ENCODE assay signal across 16 mouse cellular contexts in the genomic region with DNA sequence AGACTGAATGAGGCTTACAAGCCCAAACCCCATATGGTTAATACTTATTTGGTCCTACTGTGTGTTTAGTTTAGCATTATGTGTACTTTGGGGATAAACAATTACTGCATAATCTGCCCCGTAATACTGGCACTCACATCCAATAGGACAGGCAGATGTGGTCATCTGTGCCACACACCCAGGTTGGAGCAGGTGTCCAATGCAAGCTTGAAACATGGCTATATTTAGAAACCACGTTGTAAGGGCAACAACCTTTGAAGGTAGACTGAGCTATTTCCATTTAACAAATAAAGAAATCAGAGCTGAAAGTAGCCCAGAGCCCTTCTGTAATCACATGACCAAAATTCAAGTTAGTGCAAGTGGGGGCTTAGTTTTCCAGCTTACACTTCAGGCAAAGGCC.
DNase-seq lines count a peak whose midpoint lies in the region; ATAC-seq and TF ChIP-seq lines count a peak whose summit lies in the region.
"Had no signal": no experiment of that assay in that cellular context is flagged by ENCODE, and none has a peak within 500 bp of the region (broad histone marks: within the 10 kb centered on the region; RNA-seq: fewer than 3 reads in every experiment).

No protein-coding gene starts in this region.

- no peak for DNase-seq in heart, postnatal 36 days
- no peak for DNase-seq in heart, postnatal 0 days (ENCODE audit: low spot score)
- DNase-seq in heart, adult 2 months, result no peak
- DNase-seq in liver, postnatal 0 days, result no peak
- DNase-seq in liver, result no peak
- no peak for DNase-seq in yolk sac, embryonic 10.5 days (ENCODE audit: low spot score)
- DNase-seq: cerebellum, adult 18-20 months; gastrocnemius, postnatal 25 days had no signal

- WGBS in heart, embryonic 13.5 days, result 56% methylated on average over 2 of the region's 2 CpGs
- WGBS in heart, postnatal 0 days, result 54% methylated on average over 2 of the region's 2 CpGs
- WGBS in heart, adult 2 months, result 54% methylated on average over 2 of the region's 2 CpGs
- 52% methylated on average over 2 of the region's 2 CpGs for WGBS in liver, postnatal 0 days (ENCODE audit: insufficient replicate concordance)

- intact Hi-C loops in heart, postnatal 36 days (cut with DNase I), result no loop called here
- intact Hi-C loops in heart, adult 2 months (cut with DNase I), result no loop called here

- no peak for TF ChIP-seq EP300 in heart, postnatal 0 days (IDR thresholded peaks at IDR 0.05; ENCODE audit: low read depth)
- TF ChIP-seq EP300 in heart, adult 2 months (IDR thresholded peaks at IDR 0.05; ENCODE audit: insufficient read depth, low read depth, low read length), result no peak
- TF ChIP-seq EP300 in liver, postnatal 0 days (IDR thresholded peaks at IDR 0.05; ENCODE audit: low read depth), result no peak

- no peak for TF ChIP-seq POLR2A in heart, adult 2 months (IDR thresholded peaks at IDR 0.05; ENCODE audit: insufficient read depth, low read depth, low read length)

- ATAC-seq in heart, embryonic 13.5 days (ENCODE audit: extremely low read depth, insufficient number of reproducible peaks, low FRiP score, low TSS enrichment), result no peak
- no peak for ATAC-seq in heart, postnatal 0 days (ENCODE audit: insufficient read depth, low read depth)
- ATAC-seq in liver, postnatal 0 days, result peak; percentile 83
- ATAC-seq: forebrain, embryonic 16.5 days; hindbrain, embryonic 16.5 days; inflammation-experienced regulatory T-cells, adult 6 months; intestine, postnatal 0 days had no signal

- no peaks in the 10 kb centered on the region for H3K27me3 ChIP-seq in heart, embryonic 13.5 days (replicated peaks)
- H3K27me3 ChIP-seq in heart, postnatal 0 days (ENCODE audit: control insufficient read depth, insufficient read depth, low read length), result no peaks in the 10 kb centered on the region
- H3K27me3 ChIP-seq in heart, adult 2 months (ENCODE audit: control insufficient read depth, insufficient read depth, low read length), result no peaks in the 10 kb centered on the region
- no peaks in the 10 kb centered on the region for H3K27me3 ChIP-seq in liver, postnatal 0 days (ENCODE audit: insufficient read depth, low read length)
- H3K27me3 ChIP-seq: embryonic facial prominence, embryonic 13.5 days; forebrain, embryonic 12.5 days; hindbrain, embryonic 12.5 days had no signal

- no peaks in the 10 kb centered on the region for H3K79me2 ChIP-seq in heart, adult 2 months (replicated peaks; ENCODE audit: control insufficient read depth, insufficient read depth, low read length)

- TF ChIP-seq CTCF in heart, postnatal 0 days (IDR thresholded peaks at IDR 0.05; ENCODE audit: low read depth), result no peak
- TF ChIP-seq CTCF in heart, adult 2 months (IDR thresholded peaks at IDR 0.05), result no peak
- no peak for TF ChIP-seq CTCF in liver, postnatal 0 days (IDR thresholded peaks at IDR 0.05; ENCODE audit: low read depth)

- H3K4me3 ChIP-seq in heart, embryonic 13.5 days, result no peak overlapping the region
- no peak overlapping the region for H3K4me3 ChIP-seq in heart, postnatal 0 days (ENCODE audit: low read depth, low read length)
- H3K4me3 ChIP-seq in heart, adult 2 months, result no peak overlapping the region
- H3K4me3 ChIP-seq in liver, postnatal 0 days (ENCODE audit: low read depth, low read length), result no peak overlapping the region
- H3K4me3 ChIP-seq: embryonic facial prominence, embryonic 13.5 days; forebrain, embryonic 12.5 days; hindbrain, embryonic 12.5 days had no signal

- no peak overlapping the region for H3K9ac ChIP-seq in heart, embryonic 13.5 days
- H3K9ac ChIP-seq in heart, postnatal 0 days (replicated peaks; ENCODE audit: low read depth, low read length), result no peak overlapping the region
- no peak overlapping the region for H3K9ac ChIP-seq in heart, adult 2 months (ENCODE audit: low read depth, low read length)
- no peak overlapping the region for H3K9ac ChIP-seq in liver, postnatal 0 days (replicated peaks)
- H3K9ac ChIP-seq: embryonic facial prominence, embryonic 13.5 days; hindbrain, embryonic 12.5 days had no signal

- no peak overlapping the region for H3K4me2 ChIP-seq in heart, embryonic 13.5 days
- no peak overlapping the region for H3K4me2 ChIP-seq in heart, postnatal 0 days (ENCODE audit: low read depth, low read length)
- no peak overlapping the region for H3K4me2 ChIP-seq in liver, postnatal 0 days (ENCODE audit: low read depth, low read length)
- H3K4me2 ChIP-seq: embryonic facial prominence, embryonic 13.5 days; forebrain, embryonic 12.5 days; hindbrain, embryonic 12.5 days had no signal

- peak overlapping the region; percentile 65 for H3K27ac ChIP-seq in heart, embryonic 13.5 days (replicated peaks)
- peak overlapping the region; percentile 80 for H3K27ac ChIP-seq in heart, postnatal 0 days (ENCODE audit: low read depth)
- H3K27ac ChIP-seq in heart, adult 2 months, result no peak overlapping the region
- H3K27ac ChIP-seq in liver, postnatal 0 days (ENCODE audit: low read depth), result no peak overlapping the region
- H3K27ac ChIP-seq: embryonic facial prominence, embryonic 13.5 days; forebrain, embryonic 12.5 days; hindbrain, embryonic 12.5 days had no signal

- H3K9me3 ChIP-seq in heart, embryonic 13.5 days, result no peaks in the 10 kb centered on the region
- no peaks in the 10 kb centered on the region for H3K9me3 ChIP-seq in heart, postnatal 0 days (replicated peaks; ENCODE audit: control insufficient read depth, low read length)
- H3K9me3 ChIP-seq in liver, postnatal 0 days (ENCODE audit: low read length), result no peaks in the 10 kb centered on the region
- H3K9me3 ChIP-seq: embryonic facial prominence, embryonic 13.5 days; forebrain, embryonic 12.5 days; hindbrain, embryonic 12.5 days had no signal

- no peaks in the 10 kb centered on the region for H3K36me3 ChIP-seq in heart, embryonic 13.5 days
- no peaks in the 10 kb centered on the region for H3K36me3 ChIP-seq in heart, postnatal 0 days (replicated peaks; ENCODE audit: control insufficient read depth, insufficient read depth, low read length)
- no peaks in the 10 kb centered on the region; the same call in 1 of the 2 replicates for H3K36me3 ChIP-seq in heart, adult 2 months (ENCODE audit: control insufficient read depth, insufficient read depth, low read length)
- no peaks in the 10 kb centered on the region for H3K36me3 ChIP-seq in liver, postnatal 0 days (replicated peaks; ENCODE audit: insufficient read depth, low read length)
- H3K36me3 ChIP-seq: embryonic facial prominence, embryonic 13.5 days; forebrain, embryonic 12.5 days; hindbrain, embryonic 12.5 days had no signal

- H3K4me1 ChIP-seq in heart, embryonic 13.5 days, result peaks cover 97% of the 10 kb centered on the region
- peaks cover 63% of the 10 kb centered on the region for H3K4me1 ChIP-seq in heart, postnatal 0 days (ENCODE audit: control insufficient read depth, insufficient read depth)
- peaks cover 7% of the 10 kb centered on the region; the same call in 1 of the 2 replicates for H3K4me1 ChIP-seq in heart, adult 2 months (ENCODE audit: control insufficient read depth, insufficient read depth, low read length)
- peaks cover 11% of the 10 kb centered on the region; the same call in 1 of the 2 replicates for H3K4me1 ChIP-seq in liver, postnatal 0 days (ENCODE audit: insufficient read depth)

Comparison
In these comparisons a context has a peak if more than half of its experiments do, and no peak if none do; other contexts are left out.
1. H3K27ac ChIP-seq: peak in heart, embryonic 13.5 days (single experiment) and heart, postnatal 0 days (single experiment); none in heart, adult 2 months (single experiment) and liver, postnatal 0 days (single experiment).